Mouse (Mus musculus): ENCODE results near the gene Vil1.

DNA sequence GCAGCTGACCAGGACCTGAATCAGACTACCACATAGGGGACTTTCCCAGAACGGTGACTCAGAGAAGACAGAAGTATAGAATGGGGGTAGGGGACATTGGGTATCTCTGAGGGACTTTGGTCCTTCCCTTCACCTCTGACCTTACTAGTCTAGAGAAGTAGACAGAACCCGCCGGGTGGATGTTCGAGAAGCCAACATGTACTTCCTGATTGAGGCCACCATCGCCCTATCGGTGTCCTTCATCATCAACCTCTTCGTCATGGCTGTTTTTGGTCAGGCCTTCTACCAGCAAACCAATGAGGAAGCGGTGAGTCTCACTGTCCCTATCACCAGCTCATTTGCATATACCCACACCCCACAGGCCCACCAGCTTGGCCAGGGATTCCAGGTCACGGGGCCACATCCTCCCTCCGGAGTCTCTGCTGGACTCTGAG is 27.6 kb upstream of the Vil1 start:
- no peak for TF ChIP-seq CTCF (conservative IDR thresholded peaks at IDR 0.05; ENCODE audit: insufficient read depth, insufficient read length, low read depth, low read length)
- TF ChIP-seq POLR2A (IDR thresholded peaks at IDR 0.05; ENCODE audit: low read depth, low read length): no peak
